Mouse (Mus musculus) neural tube, embryonic 11.5 days (tissue): ENCODE data around the gene Espnl. TPM values are rescaled to one million over a fixed set of nuclear protein-coding genes. Genes with fewer than 3 reads are reported as not detected.

Source experiments
- ATAC-seq: fragments of 200-750 bp; cut with Nextera tagmentation; 2 replicates; pipeline ENCODE4 v1.8.0; 2017; ENCODE audit warnings: moderate number of reproducible peaks, mild to moderate bottlenecking, moderate TSS enrichment, moderate library complexity; ENCODE audit not compliant: insufficient read depth, low FRiP score, low TSS enrichment
- DNase-seq: peaks from one replicate; pipeline ENCODE4 v3.0.0-alpha.2; 2015; ENCODE audit warnings: low spot score
- H3K27ac ChIP-seq: fragments of 300-500 bp; sonication (generic); 2 replicates; pipeline ENCODE4 v1.5.1; 2014; ENCODE audit warnings: low read depth, mild to moderate bottlenecking, low read length
- H3K27me3 ChIP-seq: fragments of 300-500 bp; sonication (generic); 2 replicates; pipeline ENCODE4 v1.6.1; 2014; ENCODE audit warnings: mild to moderate bottlenecking, low read length, mixed read lengths; ENCODE audit not compliant: control insufficient read depth, insufficient read depth
- H3K36me3 ChIP-seq: fragments of 300-500 bp; sonication (generic); 2 replicates; pipeline ENCODE4 v1.6.1; 2014; ENCODE audit warnings: mild to moderate bottlenecking, low read length, moderate library complexity, mixed read lengths; ENCODE audit not compliant: control insufficient read depth, insufficient read depth
- H3K4me1 ChIP-seq: fragments of 300-500 bp; sonication (generic); 2 replicates; pipeline ENCODE4 v1.6.1; 2014; ENCODE audit warnings: low read length, mixed read lengths; ENCODE audit not compliant: control insufficient read depth, insufficient read depth
- H3K4me2 ChIP-seq: fragments of 300-500 bp; sonication (generic); 2 replicates; pipeline ENCODE4 v1.6.1; 2014; ENCODE audit warnings: low read depth, mild to moderate bottlenecking, moderate library complexity
- H3K4me3 ChIP-seq: fragments of 300-500 bp; sonication (generic); 2 replicates; pipeline ENCODE4 v1.5.1; 2014; ENCODE audit warnings: low read depth, low read length
- H3K9ac ChIP-seq: fragments of 300-500 bp; sonication (generic); 2 replicates; pipeline ENCODE4 v1.6.1; 2014; ENCODE audit warnings: mild to moderate bottlenecking, low read length
- H3K9me3 ChIP-seq: fragments of 300-500 bp; sonication (generic); 2 replicates; pipeline ENCODE4 v1.6.1; 2016; ENCODE audit warnings: low read length; ENCODE audit not compliant: control insufficient read depth
- WGBS: fragments of 180-500 bp; shearing (Covaris S2); extraction: QIAGEN DNeasy Blood & Tissue Kit; methylation state at CpG from one replicate; pipeline ENCODE4 v1.1.7; 2014; 5-methylcytosine and 5-hydroxymethylcytosine counted together
- polyA plus RNA-seq: library from polyadenylated mRNA; unstranded; fragments of >200 nt; fragmentation: Nextera tagmentation; extraction: Ambion mirVana; gene quantifications from 2 replicates; pipeline ENCODE4 v1.2.1, GENCODE M21; 2014

Gene Espnl
- polyA plus RNA-seq, 1 experiment from 2014 or later = 0.09 TPM

- no peak overlapping the region for H3K4me2 ChIP-seq
- H3K27me3 ChIP-seq = no peaks in the 10 kb centered on the region
- ATAC-seq (no peak), DNase-seq (no peak)
- no peaks in the 10 kb centered on the region for H3K9me3 ChIP-seq
- no peaks in the 10 kb centered on the region for H3K4me1 ChIP-seq
- no peak overlapping the region for H3K27ac ChIP-seq
- H3K4me3 ChIP-seq = no peak overlapping the region
- no peak overlapping the region for H3K9ac ChIP-seq
- WGBS = 90% methylated on average over 4 of the region's 4 CpGs
- H3K36me3 ChIP-seq = peaks cover 6% of the 10 kb centered on the region
Measured at GRCm38 (mm10) chr1:91304621-91305020, 17.3 kb upstream of the Espnl start.

GRCm38 (mm10) chr1:91309366-91310085 lies 12.3 kb upstream of the Espnl start:
- no peaks in the 10 kb centered on the region for H3K9me3 ChIP-seq
- peaks cover 4% of the 10 kb centered on the region for H3K36me3 ChIP-seq
- H3K4me1 ChIP-seq = no peaks in the 10 kb centered on the region
- no peaks in the 10 kb centered on the region for H3K27me3 ChIP-seq
- no peak overlapping the region for H3K4me3 ChIP-seq
- WGBS = 91% methylated on average over 13 of the region's 13 CpGs
- H3K9ac ChIP-seq = no peak overlapping the region
- H3K4me2 ChIP-seq = no peak overlapping the region
- no peak overlapping the region for H3K27ac ChIP-seq
- ATAC-seq (no peak), DNase-seq (no peak)

GRCm38 (mm10) chr1:91312273-91312672 lies 9.6 kb upstream of the Espnl start:
- no peak overlapping the region for H3K4me2 ChIP-seq
- DNase-seq (no peak), ATAC-seq (no peak)
- no peak overlapping the region for H3K9ac ChIP-seq
- no peak overlapping the region for H3K27ac ChIP-seq
- H3K4me1 ChIP-seq = no peaks in the 10 kb centered on the region
- no peaks in the 10 kb centered on the region for H3K27me3 ChIP-seq
- 94% methylated on average over 4 of the region's 4 CpGs for WGBS
- H3K9me3 ChIP-seq = no peaks in the 10 kb centered on the region
- peaks cover 4% of the 10 kb centered on the region for H3K36me3 ChIP-seq
- H3K4me3 ChIP-seq = no peak overlapping the region

GRCm38 (mm10) chr1:91313251-91313650 lies 8.6 kb upstream of the Espnl start:
- H3K4me2 ChIP-seq = no peak overlapping the region
- no peak for ATAC-seq
- WGBS = 60% methylated on average over 5 of the region's 5 CpGs
- no peaks in the 10 kb centered on the region for H3K4me1 ChIP-seq
- H3K27me3 ChIP-seq = no peaks in the 10 kb centered on the region
- H3K9me3 ChIP-seq = no peaks in the 10 kb centered on the region
- no peak overlapping the region for H3K4me3 ChIP-seq
- H3K9ac ChIP-seq = no peak overlapping the region
- no peak for DNase-seq
- H3K36me3 ChIP-seq = peaks cover 4% of the 10 kb centered on the region
- 0 out of 2 replicates have a peak overlapping the region, but pooled peaks have one; percentile 34 for H3K27ac ChIP-seq

GRCm38 (mm10) chr1:91317656-91318055 lies 4.2 kb upstream of the Espnl start:
- H3K9me3 ChIP-seq = no peaks in the 10 kb centered on the region
- ATAC-seq (no peak), DNase-seq (no peak)
- WGBS = 86% methylated on average over 6 of the region's 6 CpGs
- no peak overlapping the region for H3K4me2 ChIP-seq
- no peaks in the 10 kb centered on the region for H3K36me3 ChIP-seq
- no peak overlapping the region for H3K27ac ChIP-seq
- H3K4me3 ChIP-seq = no peak overlapping the region
- no peaks in the 10 kb centered on the region for H3K4me1 ChIP-seq
- H3K27me3 ChIP-seq = no peaks in the 10 kb centered on the region
- H3K9ac ChIP-seq = no peak overlapping the region

- DNase-seq (no peak), ATAC-seq (no peak)
- no peak overlapping the region for H3K27ac ChIP-seq
- no peak overlapping the region for H3K9ac ChIP-seq
- H3K27me3 ChIP-seq = no peaks in the 10 kb centered on the region
- H3K36me3 ChIP-seq = no peaks in the 10 kb centered on the region
- H3K4me2 ChIP-seq = no peak overlapping the region
- WGBS = 80% methylated on average over 2 of the region's 2 CpGs
- H3K4me3 ChIP-seq = no peak overlapping the region
- no peaks in the 10 kb centered on the region for H3K9me3 ChIP-seq
- H3K4me1 ChIP-seq = no peaks in the 10 kb centered on the region
Measured at GRCm38 (mm10) chr1:91324646-91325045, 2.8 kb downstream of the Espnl start.

GRCm38 (mm10) chr1:91325488-91326042 lies 3.7 kb downstream of the Espnl start:
- WGBS = 88% methylated on average over 4 of the region's 4 CpGs
- Histone ChIP-seq H3K27me3 (no peaks in the 10 kb centered on the region), H3K4me3 (no peak overlapping the region)

GRCm38 (mm10) chr1:91332102-91332501 lies 10.2 kb downstream of the Espnl start:
- Histone ChIP-seq H3K27me3 (no peaks in the 10 kb centered on the region), H3K9ac (no peak overlapping the region), H3K4me1 (no peaks in the 10 kb centered on the region), H3K4me3 (no peak overlapping the region), H3K27ac (no peak overlapping the region), H3K36me3 (no peaks in the 10 kb centered on the region), H3K9me3 (no peaks in the 10 kb centered on the region), H3K4me2 (no peak overlapping the region)
- WGBS = 54% methylated on average over 4 of the region's 4 CpGs
- ATAC-seq (no peak), DNase-seq (no peak)

More at GRCm38 (mm10) chr1:91325488-91326042, 3.7 kb downstream of the Espnl start:
- Histone ChIP-seq H3K27ac (no peak overlapping the region), H3K36me3 (no peaks in the 10 kb centered on the region), H3K4me1 (no peaks in the 10 kb centered on the region), H3K9ac (no peak overlapping the region), H3K9me3 (no peaks in the 10 kb centered on the region), H3K4me2 (no peak overlapping the region)
- DNase-seq = no peak
- ATAC-seq = no peak

GRCm38 (mm10) chr1:91333582-91333981 lies 11.7 kb downstream of the Espnl start:
- Histone ChIP-seq H3K4me3 (no peak overlapping the region), H3K9ac (no peak overlapping the region), H3K9me3 (no peaks in the 10 kb centered on the region), H3K27me3 (no peaks in the 10 kb centered on the region), H3K4me1 (no peaks in the 10 kb centered on the region), H3K4me2 (no peak overlapping the region), H3K36me3 (no peaks in the 10 kb centered on the region), H3K27ac (no peak overlapping the region)
- no peak for ATAC-seq
- no peak for DNase-seq
